Mouse (Mus musculus) ZHBTc4 (cell line): Measurements from ENCODE around the gene Ano6.

Experiments used
- DNase-seq: peaks from one replicate; pipeline ENCODE4 v3.0.0-alpha.2; 2011; ENCODE audit warnings: low read depth, low spot score

Ano6 gene

GRCm38 (mm10) chr15:95922558-95922957, 131.9 kb downstream of the Ano6 start:
- DNase-seq, result no peak

DNA sequence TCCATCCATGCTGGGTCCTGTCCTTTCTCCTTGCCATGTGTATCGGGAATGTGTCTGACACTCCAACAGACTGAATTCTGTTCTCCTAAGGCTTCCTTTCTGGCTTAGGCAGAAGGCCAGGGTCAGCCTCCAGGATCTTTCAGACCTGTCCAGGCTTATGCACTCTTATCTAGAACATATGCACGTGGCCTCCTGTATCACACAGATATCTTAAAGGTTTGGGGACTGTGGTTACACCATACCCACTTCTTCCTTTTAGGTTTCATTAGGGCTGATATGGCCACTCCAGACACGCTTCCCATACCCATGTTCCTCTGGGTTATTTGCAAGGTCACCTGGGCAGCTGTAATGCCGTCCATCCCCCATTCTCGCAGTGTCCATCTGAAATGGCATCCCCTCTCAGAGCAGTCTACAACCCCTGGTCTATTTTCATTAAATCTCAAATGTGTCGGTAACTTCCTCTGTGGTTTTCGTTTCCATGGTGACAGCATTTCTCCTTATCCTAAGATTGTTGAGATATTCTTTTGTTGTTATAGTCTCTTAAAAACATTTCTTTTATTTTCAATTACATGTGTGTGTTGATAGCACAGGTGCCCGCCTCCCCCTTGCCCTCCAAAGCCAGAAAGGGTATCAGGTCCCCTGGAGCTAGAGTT, 134.8 kb downstream of the Ano6 start:
- no peak for DNase-seq

GRCm38 (mm10) chr15:95929087-95929486, 138.4 kb downstream of the Ano6 start:
- no peak for DNase-seq

DNA sequence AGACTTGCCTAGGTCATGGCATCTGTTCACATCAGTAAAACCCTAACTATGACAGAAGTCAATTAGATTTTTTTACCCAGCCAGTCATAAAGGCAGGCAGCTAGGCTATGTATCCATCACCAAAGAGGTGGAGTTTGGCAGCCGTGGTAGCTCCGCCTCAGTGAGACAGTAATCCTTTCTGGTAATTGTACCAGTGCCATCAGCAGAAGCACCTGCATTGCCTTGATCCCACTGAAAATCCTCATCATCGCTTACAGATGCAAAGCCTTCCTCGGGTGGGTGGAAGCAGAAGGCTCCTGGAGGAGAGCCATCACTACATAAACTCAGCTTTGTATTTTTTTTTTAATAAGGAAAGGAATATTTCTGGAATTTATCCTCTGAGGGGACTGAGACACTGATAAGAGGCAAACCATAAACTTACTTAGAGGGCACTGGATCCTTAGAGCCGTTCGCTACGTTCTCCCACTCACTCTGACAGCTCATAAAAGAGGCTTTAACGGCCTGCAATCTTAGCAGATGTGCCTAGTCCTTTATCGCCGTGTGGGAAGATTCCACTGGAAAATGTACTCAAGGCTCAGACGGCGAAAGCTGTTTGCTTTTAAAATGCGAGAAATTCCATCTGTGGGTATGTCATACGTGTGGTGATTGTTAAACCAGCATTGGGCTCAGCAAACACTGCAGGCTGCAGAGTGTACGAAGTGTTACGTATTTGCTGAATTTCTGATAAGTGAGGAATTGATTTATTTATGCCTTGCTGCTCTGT, 140.6 kb downstream of the Ano6 start:
- DNase-seq, result no peak

GRCm38 (mm10) chr15:95932358-95932757, 141.7 kb downstream of the Ano6 start:
- DNase-seq, result no peak

DNA sequence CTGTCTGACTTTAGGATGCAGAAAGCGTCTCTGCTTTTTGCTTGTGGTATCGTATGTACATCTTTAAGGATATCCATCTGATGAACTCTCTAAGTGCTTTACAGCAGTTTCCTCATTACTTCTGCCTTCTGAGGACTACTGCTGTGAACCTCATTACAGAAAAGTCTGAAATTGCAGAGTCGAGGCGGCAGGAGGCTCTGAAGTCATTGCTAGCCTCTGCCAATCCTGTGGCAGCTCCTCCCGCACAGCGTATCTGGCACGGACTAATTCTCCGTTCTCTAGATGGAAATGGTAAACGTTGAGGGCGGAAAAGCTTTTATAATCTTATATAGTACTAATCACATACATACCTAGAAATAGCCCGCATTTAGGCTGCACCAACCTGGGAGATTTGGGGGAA, 144.5 kb downstream of the Ano6 start:
- DNase-seq, result no peak

- DNase-seq, result peak; percentile 57
Observed at GRCm38 (mm10) chr15:95943470-95943869, 152.8 kb downstream of the Ano6 start.

- DNase-seq, result no peak
Observed at GRCm38 (mm10) chr15:95944299-95944698, 153.7 kb downstream of the Ano6 start.

GRCm38 (mm10) chr15:95945951-95946708, 155.5 kb downstream of the Ano6 start:
- no peak for DNase-seq

GRCm38 (mm10) chr15:95948411-95948810, 157.8 kb downstream of the Ano6 start:
- DNase-seq, result peak; percentile 68

DNA sequence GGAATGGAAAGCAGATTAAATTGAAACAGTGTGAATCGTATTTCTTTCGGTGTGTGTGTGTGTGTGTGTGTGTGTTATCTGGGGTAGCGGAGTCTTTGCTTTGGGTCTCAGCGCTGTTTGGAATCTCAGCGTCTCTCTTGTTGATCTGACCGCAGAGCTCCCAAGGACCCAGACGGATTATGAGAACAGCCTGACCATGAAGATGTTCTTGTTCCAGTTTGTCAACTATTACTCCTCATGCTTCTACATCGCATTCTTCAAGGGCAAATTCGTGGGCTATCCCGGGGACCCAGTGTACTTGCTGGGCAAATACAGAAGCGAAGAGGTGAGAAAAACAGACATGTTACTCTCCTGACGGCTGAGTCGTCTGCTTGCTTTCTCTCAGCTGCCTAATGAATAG, 158.7 kb downstream of the Ano6 start:
- DNase-seq, result no peak

- DNase-seq, result no peak
Observed at GRCm38 (mm10) chr15:95951497-95951896, 160.9 kb downstream of the Ano6 start.

DNA sequence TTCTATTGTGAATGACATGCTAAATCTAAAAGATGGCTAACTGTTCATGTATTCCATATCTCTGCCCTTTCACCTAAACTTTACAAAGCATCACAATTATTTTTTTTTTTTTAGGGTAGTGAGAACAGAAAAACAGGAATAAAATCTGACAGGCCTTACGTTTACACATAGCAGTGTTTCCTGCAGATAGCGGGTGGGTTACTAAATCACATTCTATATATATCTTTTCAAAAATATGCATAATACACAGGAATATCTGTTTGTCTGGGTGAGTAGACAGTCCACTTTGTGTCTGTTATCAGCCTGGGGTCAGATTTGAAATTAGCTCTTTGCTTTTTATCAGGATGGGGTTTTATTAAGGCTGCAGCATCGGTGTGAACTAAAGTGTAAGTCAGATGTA, 166.0 kb downstream of the Ano6 start:
- no peak for DNase-seq

- DNase-seq, result no peak
Observed at GRCm38 (mm10) chr15:95962411-95963123, 171.9 kb downstream of the Ano6 start.

- DNase-seq, result no peak
Observed at GRCm38 (mm10) chr15:95963124-95963482, 172.5 kb downstream of the Ano6 start.

- no peak for DNase-seq
Observed at GRCm38 (mm10) chr15:95963533-95964250, 173.0 kb downstream of the Ano6 start.

GRCm38 (mm10) chr15:95964251-95964561, 173.6 kb downstream of the Ano6 start:
- DNase-seq, result no peak

GRCm38 (mm10) chr15:95966979-95967378, 176.3 kb downstream of the Ano6 start:
- DNase-seq, result no peak

GRCm38 (mm10) chr15:95967516-95968196, 177.0 kb downstream of the Ano6 start:
- no peak for DNase-seq

DNA sequence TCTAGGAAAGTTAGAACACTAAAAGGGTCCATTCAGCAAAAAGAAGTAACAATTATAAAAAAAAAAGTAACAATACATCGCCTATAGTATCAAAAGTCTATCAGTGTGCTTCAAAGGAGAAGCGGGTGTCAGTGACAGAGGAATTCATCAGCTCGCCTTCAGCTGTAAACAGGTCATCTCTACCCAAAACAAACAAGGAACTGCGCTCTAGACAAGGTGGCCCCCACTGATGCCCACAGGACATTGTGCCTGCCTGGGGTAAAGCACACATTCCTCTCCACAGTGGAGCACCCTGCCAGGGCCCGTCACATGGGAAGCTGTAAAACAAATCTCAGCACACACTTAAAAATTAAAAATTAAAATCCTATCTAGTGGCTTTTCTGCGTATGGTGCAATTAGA, 179.0 kb downstream of the Ano6 start:
- no peak for DNase-seq

DNA sequence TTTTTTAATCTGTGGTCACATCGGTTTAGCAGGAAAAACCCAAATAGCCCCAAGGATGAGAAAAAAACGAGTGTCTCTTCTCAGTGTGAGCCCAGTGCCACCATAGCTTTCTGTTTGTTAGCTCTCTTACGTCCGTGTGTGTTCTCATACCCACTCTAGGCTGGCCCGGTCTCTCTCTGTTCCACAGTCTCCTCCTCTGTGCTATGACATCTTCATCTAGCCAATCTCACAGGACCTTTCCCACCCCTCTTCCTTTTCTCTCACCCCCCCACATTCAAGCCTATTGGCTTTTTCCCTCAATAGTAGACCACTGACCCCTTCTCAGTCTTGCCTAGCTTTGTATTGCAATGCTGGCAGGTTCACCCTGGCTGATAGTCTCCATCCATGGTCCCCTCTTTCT, 179.5 kb downstream of the Ano6 start:
- no peak for DNase-seq
